Mouse (Mus musculus) embryonic facial prominence, embryonic 15.5 days (tissue): ENCODE data around the gene Ces1h. TPM values are rescaled to one million over a fixed set of nuclear protein-coding genes. Genes with fewer than 3 reads are reported as not detected.
"Not testable (repeated sequence)": the region's sequence is repeated elsewhere in the genome, so short reads cannot be mapped to it uniquely, and the experiment has no call there.

Experiments used
- ATAC-seq: fragments of 200-750 bp; cut with Nextera tagmentation; 2 replicates; pipeline ENCODE4 v1.8.0; 2017; ENCODE audit warnings: low read depth, moderate TSS enrichment; ENCODE audit not compliant: insufficient number of reproducible peaks, low FRiP score, low TSS enrichment
- H3K27ac ChIP-seq: fragments of 300-500 bp; sonication (generic); replicated peaks from 2 replicates; pipeline ENCODE4 v1.5.1; 2015; ENCODE audit warnings: mild to moderate bottlenecking, inconsistent platforms
- H3K27me3 ChIP-seq: fragments of 300-500 bp; sonication (generic); 2 replicates; pipeline ENCODE4 v1.6.1; 2015; ENCODE audit warnings: inconsistent platforms
- H3K36me3 ChIP-seq: fragments of 300-500 bp; sonication (generic); 2 replicates; pipeline ENCODE4 v1.6.1; 2015; ENCODE audit warnings: mild to moderate bottlenecking, inconsistent platforms
- H3K4me1 ChIP-seq: fragments of 300-500 bp; sonication (generic); 2 replicates; pipeline ENCODE4 v1.6.1; 2015; ENCODE audit warnings: inconsistent platforms
- H3K4me2 ChIP-seq: fragments of 300-500 bp; sonication (generic); replicated peaks from 2 replicates; pipeline ENCODE4 v1.6.1; 2015; ENCODE audit warnings: mild to moderate bottlenecking, inconsistent platforms
- H3K4me3 ChIP-seq: fragments of 300-500 bp; sonication (generic); replicated peaks from 2 replicates; pipeline ENCODE4 v1.5.1; 2015; ENCODE audit warnings: mild to moderate bottlenecking, inconsistent platforms
- H3K9ac ChIP-seq: fragments of 300-500 bp; sonication (generic); 2 replicates; pipeline ENCODE4 v1.6.1; 2015; ENCODE audit warnings: inconsistent platforms
- H3K9me3 ChIP-seq: fragments of 300-500 bp; sonication (generic); replicated peaks from 2 replicates; pipeline ENCODE4 v1.6.1; 2016; ENCODE audit warnings: inconsistent platforms
- WGBS: fragments of 180-500 bp; shearing (Covaris S2); methylation state at CpG from one replicate; pipeline ENCODE4 v1.1.7; 2015; 5-methylcytosine and 5-hydroxymethylcytosine counted together
- polyA plus RNA-seq: library from polyadenylated mRNA; unstranded; fragments of >200 nt; fragmentation: Nextera tagmentation; extraction: Ambion mirVana; gene quantifications from 2 replicates; pipeline ENCODE4 v1.2.1, GENCODE M21; 2015

The Ces1h gene
- 0.23 and 0.29 TPM in 2 replicates for polyA plus RNA-seq

- no peak within 1 kb of the TSS for H3K27ac ChIP-seq
- 74% methylated on average over 4 of the region's 4 CpGs for WGBS
- no peaks in the 10 kb centered on the region for H3K36me3 ChIP-seq
- ATAC-seq: no peak
- no peaks in the 10 kb centered on the region for H3K4me1 ChIP-seq
- no peak within 1 kb of the TSS for H3K4me2 ChIP-seq
- H3K27me3 ChIP-seq: no peaks in the 10 kb centered on the region
- H3K9me3 ChIP-seq: no peaks in the 10 kb centered on the region
- H3K9ac ChIP-seq: no peak within 1 kb of the TSS
- no peak within 1 kb of the TSS for H3K4me3 ChIP-seq
Observed at GRCm38 (mm10) chr8:93379625-93380024, at the start of gene Ces1h. TSS of gene Ces1h (minus strand) at chr8:93379725.

- Histone ChIP-seq H3K4me1 (no peaks in the 10 kb centered on the region), H3K4me3 (no peak overlapping the region), H3K4me2 (no peak overlapping the region), H3K9me3 (no peaks in the 10 kb centered on the region), H3K27ac (no peak overlapping the region), H3K27me3 (no peaks in the 10 kb centered on the region), H3K9ac (no peak overlapping the region), H3K36me3 (no peaks in the 10 kb centered on the region)
- 85% methylated on average over 16 of the region's 16 CpGs for WGBS
- no peak for ATAC-seq
Observed at GRCm38 (mm10) chr8:93427195-93427594, 47.7 kb upstream of the Ces1h start.

DNA sequence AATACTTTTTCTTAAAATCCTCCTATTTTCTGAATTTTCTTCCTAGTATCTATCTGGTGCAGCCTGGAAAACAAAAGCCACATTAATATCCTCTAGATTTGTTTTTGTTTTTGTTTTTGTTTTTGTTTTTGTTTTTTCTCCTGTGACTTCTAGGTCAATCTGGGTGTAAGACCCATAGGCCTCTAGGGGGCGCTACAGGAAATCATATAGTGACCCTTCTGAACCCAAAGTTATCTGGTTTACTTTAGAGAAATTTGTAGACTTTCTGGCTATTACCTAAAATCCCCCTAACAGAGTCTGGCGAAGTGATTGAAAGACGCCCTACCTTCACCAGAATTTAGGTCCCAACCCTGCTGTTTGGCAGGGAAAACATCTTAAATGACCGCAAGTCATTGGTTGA, 35.9 kb upstream of the Ces1h start:
- H3K36me3 ChIP-seq: no peaks in the 10 kb centered on the region
- H3K9me3 ChIP-seq: no peaks in the 10 kb centered on the region
- no peak overlapping the region for H3K4me3 ChIP-seq
- 69% methylated on average over 4 of the region's 4 CpGs for WGBS
- no peak for ATAC-seq
- no peak overlapping the region for H3K4me2 ChIP-seq
- H3K27me3 ChIP-seq: no peaks in the 10 kb centered on the region
- no peak overlapping the region for H3K9ac ChIP-seq
- no peak overlapping the region for H3K27ac ChIP-seq
- H3K4me1 ChIP-seq: no peaks in the 10 kb centered on the region

DNA sequence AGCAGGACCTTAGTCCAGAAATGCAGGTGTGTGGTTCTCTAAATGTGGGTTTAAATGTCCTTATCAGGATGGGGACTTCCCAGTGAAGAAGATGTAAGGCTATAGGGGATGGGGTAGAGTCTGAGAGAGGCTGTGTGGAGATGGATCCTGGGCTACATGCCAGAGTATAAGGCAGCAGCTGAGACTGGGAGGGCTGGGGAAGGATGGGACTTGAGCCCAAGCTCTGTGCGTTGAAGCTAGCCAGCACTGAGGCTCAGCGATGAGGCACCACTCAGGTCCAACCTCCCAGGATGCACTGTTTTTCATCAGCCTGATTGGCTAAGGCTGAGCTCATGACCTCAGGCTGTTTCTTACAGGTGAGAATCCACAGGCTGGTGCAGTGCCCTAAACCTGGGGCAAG, 29.3 kb upstream of the Ces1h start:
- 81% methylated on average over 2 of the region's 2 CpGs for WGBS
- Histone ChIP-seq H3K27me3 (no peaks in the 10 kb centered on the region), H3K4me1 (no peaks in the 10 kb centered on the region), H3K9me3 (no peaks in the 10 kb centered on the region), H3K4me2 (no peak overlapping the region), H3K9ac (no peak overlapping the region), H3K4me3 (no peak overlapping the region), H3K36me3 (no peaks in the 10 kb centered on the region), H3K27ac (no peak overlapping the region)
- ATAC-seq: no peak

DNA sequence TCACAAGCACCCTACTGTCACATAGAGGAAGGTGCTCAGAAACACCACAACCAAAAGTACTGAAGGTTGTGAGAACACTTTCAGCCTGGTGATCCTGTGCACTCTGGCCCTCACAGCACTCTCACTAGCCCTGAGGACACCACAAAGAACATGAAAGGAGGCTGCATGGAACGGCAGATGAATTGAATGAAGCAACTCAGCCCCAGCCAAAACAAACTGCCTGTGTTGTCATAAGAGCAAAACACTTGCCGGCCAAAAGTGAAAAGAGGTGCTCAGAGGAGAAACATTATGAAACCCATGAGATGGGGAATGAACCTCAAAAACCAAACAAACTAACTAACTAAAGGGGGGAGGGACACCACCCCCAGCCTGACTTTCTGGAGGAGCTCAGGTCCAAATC, 20.2 kb upstream of the Ces1h start:
- Histone ChIP-seq H3K27me3 (no peaks in the 10 kb centered on the region), H3K27ac (no peak overlapping the region), H3K36me3 (no peaks in the 10 kb centered on the region), H3K4me1 (no peaks in the 10 kb centered on the region), H3K9me3 (no peaks in the 10 kb centered on the region), H3K9ac (no peak overlapping the region), H3K4me3 (no peak overlapping the region), H3K4me2 (no peak overlapping the region)
- no peak for ATAC-seq
- 75% methylated on average over 2 of the region's 2 CpGs for WGBS

DNA sequence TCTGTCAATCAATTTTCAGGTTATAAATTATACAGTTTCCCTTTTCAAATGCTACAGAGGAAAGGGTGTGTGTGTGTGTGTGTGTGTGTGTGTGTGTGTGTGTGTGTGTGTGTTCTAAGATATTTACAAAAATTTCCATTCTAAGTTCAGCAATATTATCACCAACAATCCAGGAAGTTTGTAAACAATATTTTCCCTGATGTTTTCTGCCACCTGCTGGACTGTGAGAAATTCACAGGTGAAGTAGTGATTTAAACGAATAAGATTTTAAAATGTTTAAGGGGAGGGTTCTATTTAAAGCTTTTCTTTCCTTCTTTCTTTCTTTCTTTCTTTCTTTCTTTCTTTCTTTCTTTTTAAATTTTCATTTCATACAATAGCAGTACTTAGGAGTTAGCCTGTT, 18.5 kb upstream of the Ces1h start:
- H3K9ac ChIP-seq: no peak overlapping the region
- H3K4me2 ChIP-seq: no peak overlapping the region
- H3K4me1 ChIP-seq: no peaks in the 10 kb centered on the region
- no peaks in the 10 kb centered on the region for H3K36me3 ChIP-seq
- ATAC-seq: no peak
- no peaks in the 10 kb centered on the region for H3K27me3 ChIP-seq
- H3K4me3 ChIP-seq: no peak overlapping the region
- H3K27ac ChIP-seq: no peak overlapping the region
- H3K9me3 ChIP-seq: no peaks in the 10 kb centered on the region
- WGBS: 29% methylated on average over 1 of the region's 1 CpGs

- H3K9me3 ChIP-seq, ATAC-seq: not testable (repeated sequence)
- 52% methylated on average over 8 of the region's 8 CpGs for WGBS
Observed at GRCm38 (mm10) chr8:93394079-93394619, 14.6 kb upstream of the Ces1h start.

GRCm38 (mm10) chr8:93369481-93369880, 10.0 kb downstream of the Ces1h start:
- H3K9me3 ChIP-seq: no peaks in the 10 kb centered on the region
- no peak for ATAC-seq
- WGBS: 48% methylated on average over 2 of the region's 2 CpGs

More at GRCm38 (mm10) chr8:93394079-93394619, 14.6 kb upstream of the Ces1h start:
- H3K4me3 ChIP-seq, H3K27me3 ChIP-seq, H3K4me2 ChIP-seq, H3K9ac ChIP-seq, H3K27ac ChIP-seq, H3K4me1 ChIP-seq, H3K36me3 ChIP-seq: not testable (repeated sequence)

GRCm38 (mm10) chr8:93360113-93360512, 19.4 kb downstream of the Ces1h start:
- H3K9ac ChIP-seq: no peak overlapping the region
- no peaks in the 10 kb centered on the region for H3K9me3 ChIP-seq
- no peaks in the 10 kb centered on the region for H3K4me1 ChIP-seq
- no peak overlapping the region for H3K27ac ChIP-seq
- H3K27me3 ChIP-seq: no peaks in the 10 kb centered on the region
- no peak for ATAC-seq
- no peaks in the 10 kb centered on the region for H3K36me3 ChIP-seq
- no peak overlapping the region for H3K4me2 ChIP-seq
- no peak overlapping the region for H3K4me3 ChIP-seq

More at GRCm38 (mm10) chr8:93369481-93369880, 10.0 kb downstream of the Ces1h start:
- H3K27me3 ChIP-seq: no peaks in the 10 kb centered on the region
- H3K36me3 ChIP-seq: no peaks in the 10 kb centered on the region
- H3K27ac ChIP-seq: no peak overlapping the region
- H3K9ac ChIP-seq: no peak overlapping the region
- no peaks in the 10 kb centered on the region for H3K4me1 ChIP-seq
- no peak overlapping the region for H3K4me2 ChIP-seq
- no peak overlapping the region for H3K4me3 ChIP-seq

DNA sequence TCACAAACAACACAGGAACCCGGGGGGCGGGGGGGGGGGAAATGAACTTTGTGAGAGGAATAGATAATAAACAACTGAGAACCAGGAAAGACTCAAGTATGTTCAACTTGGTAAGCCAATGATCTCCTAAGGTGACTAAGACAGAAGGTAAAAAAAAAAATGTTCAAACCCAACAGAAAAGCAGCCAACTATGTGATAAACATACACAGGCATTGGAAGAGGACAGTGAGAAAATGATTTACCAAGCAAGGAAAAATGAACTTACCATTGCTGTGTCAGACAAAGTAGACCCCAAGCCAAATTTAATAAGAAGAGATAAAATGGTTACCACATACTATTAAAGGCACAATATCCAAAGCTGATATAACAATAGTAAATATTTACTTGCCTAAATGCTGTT, 40.0 kb downstream of the Ces1h start:
- H3K4me2 ChIP-seq: no peak overlapping the region

GRCm38 (mm10) chr8:93337207-93337606, 42.3 kb downstream of the Ces1h start, which contains the start of gene Ces1g:
TSS of gene Ces1g (minus strand) at chr8:93337308.
- no peaks in the 10 kb centered on the region for H3K36me3 ChIP-seq
- no peak for ATAC-seq
- H3K27me3 ChIP-seq: no peaks in the 10 kb centered on the region
- H3K27ac ChIP-seq: no peak within 1 kb of the TSS
- H3K9me3 ChIP-seq: no peaks in the 10 kb centered on the region
- 56% methylated on average over 3 of the region's 3 CpGs for WGBS
- H3K4me3 ChIP-seq: no peak within 1 kb of the TSS
- no peak within 1 kb of the TSS for H3K9ac ChIP-seq
- H3K4me2 ChIP-seq: no peak within 1 kb of the TSS
- H3K4me1 ChIP-seq: no peaks in the 10 kb centered on the region

More for the DNA sequence above, 40.0 kb downstream of the Ces1h start:
- no peaks in the 10 kb centered on the region for H3K9me3 ChIP-seq
- no peak overlapping the region for H3K9ac ChIP-seq
- H3K27ac ChIP-seq: no peak overlapping the region
- 80% methylated on average over 2 of the region's 2 CpGs for WGBS
- no peaks in the 10 kb centered on the region for H3K4me1 ChIP-seq
- H3K27me3 ChIP-seq: no peaks in the 10 kb centered on the region
- H3K4me3 ChIP-seq: no peak overlapping the region
- no peaks in the 10 kb centered on the region for H3K36me3 ChIP-seq
- ATAC-seq: no peak

DNA sequence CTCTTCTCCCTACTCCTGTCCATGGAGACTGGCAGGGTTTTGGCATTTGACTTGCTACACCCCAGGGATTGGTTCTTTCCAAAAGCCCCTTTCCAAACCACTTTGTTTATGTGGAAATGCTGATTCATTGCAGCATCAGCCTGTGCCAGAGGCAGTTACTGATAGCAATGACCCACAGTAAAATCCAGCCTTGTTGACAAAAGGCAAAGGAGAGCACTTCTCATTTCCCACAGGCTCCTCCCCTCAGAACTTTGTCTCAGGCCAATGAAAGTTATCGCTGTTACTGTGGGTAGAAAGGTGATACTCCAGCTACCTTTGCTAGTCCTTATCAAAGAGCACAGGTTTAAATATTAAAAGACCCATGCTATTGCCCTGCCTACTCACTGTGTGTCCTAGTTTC, 46.8 kb downstream of the Ces1h start:
- H3K36me3 ChIP-seq: no peaks in the 10 kb centered on the region
- no peaks in the 10 kb centered on the region for H3K9me3 ChIP-seq
- no peak overlapping the region for H3K4me2 ChIP-seq
- no peak for ATAC-seq
- no peaks in the 10 kb centered on the region for H3K4me1 ChIP-seq
- H3K4me3 ChIP-seq: no peak overlapping the region
- H3K27me3 ChIP-seq: no peaks in the 10 kb centered on the region
- WGBS: 83% methylated on average over 1 of the region's 1 CpGs
- H3K27ac ChIP-seq: no peak overlapping the region
- no peak overlapping the region for H3K9ac ChIP-seq
